Mouse (Mus musculus): ENCODE data around the gene Agbl4.

GRCm38 (mm10) chr4:111147748-111148147 is 750.3 kb downstream of the Agbl4 start:
- TF ChIP-seq CTCF (IDR thresholded peaks at IDR 0.05; ENCODE audit: insufficient read depth, low read length) (no peak), POLR2A (IDR thresholded peaks at IDR 0.05; ENCODE audit: borderline replicate concordance, extremely low read depth, low read depth, low read length) (no peak)
